Mouse (Mus musculus): ENCODE measurements around the gene Zscan4c.
"Not testable (repeated sequence)": the region's sequence is repeated elsewhere in the genome, so short reads cannot be mapped to it uniquely, and the experiment has no call there.

The Zscan4c gene

DNA sequence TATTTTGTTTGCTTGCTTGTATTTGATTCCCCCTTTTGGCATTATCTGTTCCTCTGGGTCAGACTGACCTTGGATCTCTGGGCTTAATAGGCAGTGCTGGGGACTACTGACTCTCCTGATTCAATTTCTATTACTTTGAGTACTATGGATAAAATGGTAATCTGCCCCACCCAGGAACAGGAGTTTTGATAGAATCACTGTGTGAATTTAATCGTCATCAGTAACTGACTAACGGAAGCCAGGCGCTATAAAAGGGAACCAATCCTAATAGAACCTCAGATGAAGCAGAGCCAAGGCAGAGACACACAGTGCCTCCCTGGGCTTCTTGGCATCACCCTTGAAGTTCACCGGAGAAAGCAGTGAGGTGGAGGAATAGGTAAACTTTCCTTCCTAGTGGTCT, at the start of gene Zscan4c:
TSS of gene Zscan4c (plus strand) at position 301 of the 400 bp plus-strand sequence.
- DNase-seq (ENCODE audit: low spot score in 2 of 2), result not testable (repeated sequence)
